Mouse (Mus musculus) neural tube, embryonic 14.5 days (tissue): Measurements from ENCODE around the gene Ccdc138. TPM values are rescaled to one million over a fixed set of nuclear protein-coding genes. Genes with fewer than 3 reads are reported as not detected.

Experiments used
- ATAC-seq: fragments of 200-750 bp; cut with Nextera tagmentation; 2 replicates; pipeline ENCODE4 v1.8.0; 2017; ENCODE audit warnings: low read depth, mild to moderate bottlenecking, moderate TSS enrichment, moderate library complexity
- H3K27ac ChIP-seq: fragments of 300-500 bp; sonication (generic); 2 replicates; pipeline ENCODE4 v1.5.1; 2014; ENCODE audit warnings: low read depth, mild to moderate bottlenecking, control low read depth, low read length, moderate library complexity, mixed read lengths
- H3K27me3 ChIP-seq: fragments of 300-500 bp; sonication (generic); 2 replicates; pipeline ENCODE4 v1.6.1; 2014; ENCODE audit warnings: low read length; ENCODE audit not compliant: control insufficient read depth, insufficient read depth
- H3K36me3 ChIP-seq: fragments of 300-500 bp; sonication (generic); 2 replicates; pipeline ENCODE4 v1.6.1; 2014; ENCODE audit warnings: low read length, mixed read lengths; ENCODE audit not compliant: control insufficient read depth, insufficient read depth
- H3K4me1 ChIP-seq: fragments of 300-500 bp; sonication (generic); 2 replicates; pipeline ENCODE4 v1.6.1; 2014; ENCODE audit warnings: low read length; ENCODE audit not compliant: control insufficient read depth, insufficient read depth
- H3K4me2 ChIP-seq: fragments of 300-500 bp; sonication (generic); 2 replicates; pipeline ENCODE4 v1.6.1; 2014; ENCODE audit warnings: mild to moderate bottlenecking, low read depth, low read length, control low read depth
- H3K4me3 ChIP-seq: fragments of 300-500 bp; sonication (generic); 2 replicates; pipeline ENCODE4 v1.5.1; 2014; ENCODE audit warnings: low read depth, low read length, control low read depth, mixed read lengths
- H3K9ac ChIP-seq: fragments of 300-500 bp; sonication (generic); replicated peaks from 2 replicates; pipeline ENCODE4 v1.6.1; 2014; ENCODE audit warnings: low read depth, mild to moderate bottlenecking, control low read depth, low read length, mixed read lengths
- H3K9me3 ChIP-seq: fragments of 300-500 bp; sonication (generic); 2 replicates; pipeline ENCODE4 v1.6.1; 2016; ENCODE audit warnings: low read length; ENCODE audit not compliant: control insufficient read depth
- WGBS: fragments of 180-500 bp; shearing (Covaris S2); extraction: QIAGEN DNeasy Blood & Tissue Kit; methylation state at CpG from one replicate; pipeline ENCODE4 v1.1.7; 2014; 5-methylcytosine and 5-hydroxymethylcytosine counted together
- polyA plus RNA-seq: library from polyadenylated mRNA; unstranded; fragments of >200 nt; fragmentation: Nextera tagmentation; extraction: Ambion mirVana; gene quantifications from 2 replicates; pipeline ENCODE4 v1.2.1, GENCODE M21; 2014

Ccdc138 gene
- polyA plus RNA-seq, 1 experiment from 2014 or later, result 9.2 TPM

GRCm38 (mm10) chr10:58618501-58619216 is 120.9 kb downstream of the Ccdc138 start:
- no peaks in the 10 kb centered on the region for H3K4me1 ChIP-seq
- H3K4me3 ChIP-seq, result no peak overlapping the region
- H3K9me3 ChIP-seq, result no peaks in the 10 kb centered on the region
- no peak overlapping the region for H3K4me2 ChIP-seq
- H3K27ac ChIP-seq, result no peak overlapping the region
- no peaks in the 10 kb centered on the region for H3K36me3 ChIP-seq
- H3K9ac ChIP-seq, result no peak overlapping the region
- WGBS, result 90% methylated on average over 17 of the region's 17 CpGs
- no peak for ATAC-seq
- no peaks in the 10 kb centered on the region for H3K27me3 ChIP-seq

DNA sequence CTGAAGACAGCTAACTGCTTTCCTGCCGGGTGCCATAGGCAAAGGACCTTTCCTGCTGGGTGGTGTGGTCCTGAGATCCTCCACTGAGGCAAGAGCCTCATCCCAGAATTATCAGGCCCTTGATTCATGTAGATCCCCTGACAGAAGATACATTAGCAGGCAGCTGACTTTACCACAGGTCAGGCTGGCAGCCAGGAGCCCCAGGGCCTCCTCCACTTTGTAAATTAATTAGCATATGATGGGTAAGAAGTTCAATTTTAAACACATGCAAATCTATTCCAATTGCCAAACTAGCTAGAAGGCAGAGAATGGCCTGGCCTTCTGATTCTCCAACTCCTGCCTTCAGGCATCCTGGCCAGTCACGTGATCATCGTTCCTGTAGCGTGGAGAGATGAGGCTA is 121.5 kb downstream of the Ccdc138 start:
- Histone ChIP-seq H3K36me3 (no peaks in the 10 kb centered on the region), H3K4me1 (no peaks in the 10 kb centered on the region), H3K27me3 (no peaks in the 10 kb centered on the region), H3K27ac (no peak overlapping the region), H3K9ac (no peak overlapping the region), H3K4me2 (no peak overlapping the region), H3K4me3 (no peak overlapping the region), H3K9me3 (no peaks in the 10 kb centered on the region)
- ATAC-seq, result no peak
- WGBS, result 55% methylated on average over 4 of the region's 4 CpGs

DNA sequence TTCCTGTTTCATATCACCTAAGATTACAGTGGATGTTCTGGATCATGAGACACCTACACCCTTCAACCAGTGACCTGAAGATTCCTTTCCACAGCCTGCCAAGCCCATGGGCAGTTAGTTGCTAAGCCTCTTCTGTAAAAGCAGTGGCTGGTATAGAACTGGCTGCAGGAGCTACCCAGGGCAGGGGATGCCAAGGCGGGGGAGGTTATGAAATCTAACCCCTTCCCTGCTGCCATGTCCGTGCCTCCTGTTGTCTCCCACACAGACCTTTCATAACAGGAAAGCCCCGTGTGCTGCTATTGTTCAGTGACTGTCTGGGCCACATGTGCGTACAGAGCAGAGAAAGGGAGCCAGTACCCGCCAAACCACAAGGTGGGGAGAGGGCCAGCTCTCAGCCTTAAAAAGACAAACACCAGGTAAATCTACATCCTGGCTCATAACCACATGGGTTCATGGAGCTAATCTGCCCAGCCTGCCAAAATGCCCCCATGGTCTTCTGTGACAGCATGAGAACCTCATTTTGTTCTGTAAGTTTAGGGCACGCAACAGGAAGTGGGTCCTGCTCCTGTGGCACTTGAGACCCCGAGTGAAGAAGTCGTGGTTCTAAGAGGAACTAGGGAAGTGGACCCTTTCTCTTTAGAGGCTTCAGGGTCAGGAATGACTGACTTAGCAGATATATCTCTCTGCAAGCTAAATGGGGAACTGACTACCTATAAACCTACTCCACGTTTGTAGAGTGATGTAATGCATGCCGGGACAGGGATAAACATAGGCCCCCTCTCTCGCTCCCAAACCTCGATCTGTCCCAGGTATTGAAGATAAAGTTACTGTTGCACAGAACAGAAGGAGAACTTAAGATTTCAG is 127.3 kb downstream of the Ccdc138 start:
- Histone ChIP-seq H3K9ac (no peak overlapping the region), H3K27me3 (no peaks in the 10 kb centered on the region), H3K27ac (no peak overlapping the region), H3K4me2 (no peak overlapping the region), H3K4me3 (no peak overlapping the region), H3K36me3 (no peaks in the 10 kb centered on the region), H3K4me1 (no peaks in the 10 kb centered on the region), H3K9me3 (no peaks in the 10 kb centered on the region)
- ATAC-seq, result no peak
- WGBS, result 81% methylated on average over 12 of the region's 12 CpGs

Other genes with a start within 250 kb of the Ccdc138 start
- 87.5 and 89.2 TPM in 2 replicates for gene Gcc2, start 242.5 kb upstream of the Ccdc138 start, polyA plus RNA-seq
- gene Lims1, start 174.5 kb upstream of the Ccdc138 start, polyA plus RNA-seq, result 48.3 and 61.6 TPM in 2 replicates
- 23.9 and 31.4 TPM in 2 replicates for gene Ranbp2, start 51.0 kb upstream of the Ccdc138 start, polyA plus RNA-seq
- 0.07 and 0.26 TPM in 2 replicates for gene Edar, start 177.7 kb downstream of the Ccdc138 start, polyA plus RNA-seq
- gene Gm17542, start 220.3 kb downstream of the Ccdc138 start, polyA plus RNA-seq, result not detected in 2 replicates